Mouse (Mus musculus) lung, postnatal 36 days (tissue): ENCODE data around the gene Gm8890.
"Not testable (repeated sequence)": the region's sequence is repeated elsewhere in the genome, so short reads cannot be mapped to it uniquely, and the experiment has no call there.

ENCODE experiments used
- DNase-seq: peaks from one replicate; pipeline ENCODE4 v3.0.0; 2022; ENCODE audit warnings: mixed read lengths

Gm8890 gene

GRCm38 (mm10) chr5:11255733-11256132 is at the start of gene Gm8890:
Gm8890 (plus strand) TSS chr5:11256033.
- DNase-seq = not testable (repeated sequence)

- not testable (repeated sequence) for DNase-seq
Observed at GRCm38 (mm10) chr5:11256221-11256620, 388 bp downstream of the Gm8890 start.
